Mouse (Mus musculus) olfactory bulb, adult 2 months (tissue): ENCODE measurements around the gene Gm3625.

Experiments
- CTCF ChIP-seq: fragments of 200-500 bp; IDR thresholded peaks from 2 replicates; pipeline ENCODE4 v1.5.1; 2012; ENCODE audit warnings: low read depth, mild to moderate bottlenecking, low read length, moderate library complexity; ENCODE audit not compliant: insufficient read depth
- POLR2A ChIP-seq: fragments of 200-500 bp; IDR thresholded peaks from 2 replicates; pipeline ENCODE4 v1.6.1; 2012; ENCODE audit warnings: mild to moderate bottlenecking, low read depth, low read length, moderate library complexity; ENCODE audit not compliant: insufficient read depth

DNA sequence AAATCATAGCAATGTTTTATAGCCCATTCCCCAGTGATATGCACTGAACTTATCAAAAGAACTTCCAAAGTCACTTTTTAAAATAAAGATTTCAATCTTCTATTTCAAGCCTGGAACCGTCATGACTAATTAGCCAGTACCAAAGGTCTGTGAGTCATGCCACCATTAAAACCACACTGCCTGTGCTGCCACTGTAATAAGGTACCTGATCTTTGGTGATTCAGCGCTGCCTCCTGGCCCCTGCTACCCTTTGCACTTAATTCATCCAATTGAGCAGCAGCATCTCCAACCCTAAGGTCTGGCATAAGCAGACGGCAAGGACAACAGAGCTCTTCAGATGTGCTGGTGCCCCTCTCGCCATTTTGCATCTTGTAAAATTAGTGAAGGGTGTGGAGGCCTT is 18.7 kb downstream of the Gm3625 start:
- TF ChIP-seq CTCF = no peak
- TF ChIP-seq POLR2A = no peak
